Mouse (Mus musculus) T-helper 1 cell (primary cell): Measurements from ENCODE around the gene Krt7.

Experiments used
- in situ Hi-C: fragments of 300-600 bp; cut with MboI, MseI; formaldehyde crosslinking; loops from one replicate; pipeline ENCODE4 v1.15.1; 2025; ENCODE audit warnings: high pct_unique_total_duplicates

Krt7 gene

GRCm38 (mm10) chr15:101436611-101437010, 25.8 kb downstream of the Krt7 start:
- in situ Hi-C loops: no loop called here

- in situ Hi-C loops: no loop called here
Measured at GRCm38 (mm10) chr15:101438555-101438954, 27.7 kb downstream of the Krt7 start, which contains the start of gene Krt87. Krt87 (minus strand) TSS chr15:101438804.

GRCm38 (mm10) chr15:101440837-101441236, 30.0 kb downstream of the Krt7 start:
- in situ Hi-C loops: no loop called here

- in situ Hi-C loops: no loop called here
Measured at GRCm38 (mm10) chr15:101446572-101446971, 35.7 kb downstream of the Krt7 start.

GRCm38 (mm10) chr15:101447444-101447843, 36.6 kb downstream of the Krt7 start, which contains the start of gene Krt88:
Krt88 (plus strand) TSS chr15:101447744.
- in situ Hi-C loops: no loop called here

GRCm38 (mm10) chr15:101453093-101453736, 42.4 kb downstream of the Krt7 start:
- in situ Hi-C loops: no loop called here

- in situ Hi-C loops: no loop called here
Measured at GRCm38 (mm10) chr15:101454774-101455173, 43.9 kb downstream of the Krt7 start.

GRCm38 (mm10) chr15:101455292-101455691, 44.4 kb downstream of the Krt7 start:
- in situ Hi-C loops: no loop called here

- in situ Hi-C loops: no loop called here
Measured at GRCm38 (mm10) chr15:101455891-101456290, 45.0 kb downstream of the Krt7 start.

- in situ Hi-C loops: no loop called here
Measured at GRCm38 (mm10) chr15:101458361-101458930, 47.6 kb downstream of the Krt7 start.

- in situ Hi-C loops: no loop called here
Measured at GRCm38 (mm10) chr15:101459283-101459682, 48.4 kb downstream of the Krt7 start.

- in situ Hi-C loops: no loop called here
Measured at GRCm38 (mm10) chr15:101463651-101464050, 52.8 kb downstream of the Krt7 start, which contains the start of gene Krt81. Krt81 (minus strand) TSS chr15:101463751.

- in situ Hi-C loops: no loop called here
Measured at GRCm38 (mm10) chr15:101469093-101469492, 58.2 kb downstream of the Krt7 start.

- in situ Hi-C loops: loop anchor here (10.0 kb wide), 1 partner anchor 58 kb away; the partner anchor contains the start of gene Krt7
Measured at GRCm38 (mm10) chr15:101472952-101473528, 62.2 kb downstream of the Krt7 start, which contains the start of gene Krt86. Krt86 (plus strand) TSS chr15:101473478.

GRCm38 (mm10) chr15:101479007-101479665, 68.3 kb downstream of the Krt7 start:
- in situ Hi-C loops: loop anchor here (10.0 kb wide), 1 partner anchor 64 kb away; the partner anchor contains the start of gene Krt7

- in situ Hi-C loops: loop anchor here (10.0 kb wide), 1 partner anchor 65 kb away; the partner anchor contains the start of gene Krt7
Measured at GRCm38 (mm10) chr15:101479666-101480060, 68.8 kb downstream of the Krt7 start.
